Mouse (Mus musculus) hindbrain, embryonic 13.5 days (tissue): ENCODE measurements around the gene Swsap1. TPM values are rescaled to one million over a fixed set of nuclear protein-coding genes. Genes with fewer than 3 reads are reported as not detected.

Experiments used
- ATAC-seq: fragments of 200-750 bp; cut with Nextera tagmentation; 2 replicates; pipeline ENCODE4 v1.8.0; 2017; ENCODE audit warnings: moderate TSS enrichment; ENCODE audit not compliant: low FRiP score
- H3K27ac ChIP-seq: fragments of 300-500 bp; sonication (generic); 2 replicates; pipeline ENCODE4 v1.5.1; 2015; ENCODE audit warnings: inconsistent platforms, mild to moderate bottlenecking, moderate library complexity
- H3K27me3 ChIP-seq: fragments of 300-500 bp; sonication (generic); 2 replicates; pipeline ENCODE4 v1.6.1; 2015; ENCODE audit warnings: mild to moderate bottlenecking, inconsistent platforms
- H3K36me3 ChIP-seq: fragments of 300-500 bp; sonication (generic); 2 replicates; pipeline ENCODE4 v1.6.1; 2015; ENCODE audit warnings: mild to moderate bottlenecking, inconsistent platforms
- H3K4me1 ChIP-seq: fragments of 300-500 bp; sonication (generic); replicated peaks from 2 replicates; pipeline ENCODE4 v1.6.1; 2015; ENCODE audit warnings: inconsistent platforms
- H3K4me2 ChIP-seq: fragments of 300-500 bp; sonication (generic); 2 replicates; pipeline ENCODE4 v1.6.1; 2015; ENCODE audit warnings: inconsistent platforms, mild to moderate bottlenecking, moderate library complexity
- H3K4me3 ChIP-seq: fragments of 300-500 bp; sonication (generic); 2 replicates; pipeline ENCODE4 v1.5.1; 2015; ENCODE audit warnings: mild to moderate bottlenecking, inconsistent platforms
- H3K9ac ChIP-seq: fragments of 300-500 bp; sonication (generic); 2 replicates; pipeline ENCODE4 v1.6.1; 2015; ENCODE audit warnings: mild to moderate bottlenecking, inconsistent platforms
- H3K9me3 ChIP-seq: fragments of 300-500 bp; sonication (generic); 2 replicates; pipeline ENCODE4 v1.6.1; 2016; ENCODE audit warnings: inconsistent platforms
- WGBS: fragments of 180-500 bp; shearing (Covaris S2); methylation state at CpG from one replicate; pipeline ENCODE4 v1.1.7; 2015; 5-methylcytosine and 5-hydroxymethylcytosine counted together
- polyA plus RNA-seq: library from polyadenylated mRNA; unstranded; fragments of >200 nt; fragmentation: Nextera tagmentation; extraction: Ambion mirVana; gene quantifications from 2 replicates; pipeline ENCODE4 v1.2.1, GENCODE M21; 2015

Gene Swsap1
- polyA plus RNA-seq = 9.1 and 9.7 TPM in 2 replicates

DNA sequence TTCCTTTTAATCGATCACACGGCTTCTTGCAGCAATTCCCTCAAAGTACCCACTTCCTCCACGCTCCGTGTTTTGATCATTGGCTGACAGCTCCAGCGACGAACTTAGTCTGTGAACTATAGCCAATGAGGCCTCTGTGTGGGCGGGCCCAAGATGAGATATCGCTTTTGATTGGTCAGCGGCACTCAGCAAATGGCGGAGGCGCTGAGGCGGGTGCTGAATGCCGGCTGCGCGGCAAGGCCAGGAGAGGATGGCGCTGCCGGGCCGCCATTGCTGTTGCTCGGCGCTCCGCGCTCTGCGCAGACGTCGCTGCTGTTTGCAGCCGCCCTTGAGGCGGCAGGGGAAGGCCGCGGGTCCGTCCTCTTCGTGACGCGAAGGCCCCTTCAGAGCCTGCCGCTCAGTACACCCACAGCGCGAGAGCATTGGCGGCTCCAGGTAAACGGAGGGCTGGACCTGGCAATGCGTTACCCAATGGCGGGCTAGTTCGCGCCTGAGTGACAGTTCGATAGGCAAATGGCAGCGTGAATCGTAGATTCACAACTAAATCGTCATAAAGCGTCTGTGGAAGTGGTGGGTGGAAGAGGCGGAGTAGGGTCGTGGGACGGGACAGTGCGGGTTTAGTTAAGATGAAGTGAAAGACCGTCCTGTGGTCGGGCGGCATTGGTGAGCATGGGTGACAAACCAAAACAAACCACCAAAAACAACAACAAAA, at the start of gene Swsap1:
Gene Swsap1 (plus strand): TSS at position 186 of the 712 bp plus-strand sequence.
- no peaks in the 10 kb centered on the region for H3K9me3 ChIP-seq
- peak within 1 kb of the TSS; percentile 97 for H3K27ac ChIP-seq
- peak within 1 kb of the TSS; percentile 59 for H3K4me2 ChIP-seq
- peak within 1 kb of the TSS; percentile 82 for H3K9ac ChIP-seq
- H3K36me3 ChIP-seq = peaks cover 7% of the 10 kb centered on the region; the same call in 1 of the 2 replicates
- WGBS = under 1% methylated on average over 54 of the region's 54 CpGs
- H3K27me3 ChIP-seq = peaks cover 26% of the 10 kb centered on the region
- peak within 1 kb of the TSS; percentile 61 for H3K4me3 ChIP-seq
- peaks cover 26% of the 10 kb centered on the region for H3K4me1 ChIP-seq
- peak; percentile 99 for ATAC-seq

DNA sequence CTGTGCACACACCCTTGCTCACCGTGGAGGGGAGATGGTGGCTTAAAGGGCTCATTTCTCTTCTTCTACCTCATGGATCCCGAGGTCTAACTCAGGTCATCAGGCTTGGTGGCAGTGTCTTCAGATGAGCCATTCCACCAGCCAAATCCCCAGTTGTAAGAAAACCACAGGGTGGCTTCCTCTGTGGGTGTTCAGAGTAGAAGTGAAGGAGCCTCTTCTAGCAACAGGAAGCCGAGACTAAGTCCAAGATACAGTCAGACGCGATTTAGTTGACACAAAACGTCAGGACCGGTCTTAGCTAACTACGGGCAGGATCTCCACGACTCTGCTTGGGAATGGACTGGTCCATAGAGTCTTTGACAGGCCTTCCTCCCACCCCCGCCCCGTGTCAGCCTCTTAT, 47.3 kb upstream of the Swsap1 start:
- WGBS = 78% methylated on average over 11 of the region's 11 CpGs

DNA sequence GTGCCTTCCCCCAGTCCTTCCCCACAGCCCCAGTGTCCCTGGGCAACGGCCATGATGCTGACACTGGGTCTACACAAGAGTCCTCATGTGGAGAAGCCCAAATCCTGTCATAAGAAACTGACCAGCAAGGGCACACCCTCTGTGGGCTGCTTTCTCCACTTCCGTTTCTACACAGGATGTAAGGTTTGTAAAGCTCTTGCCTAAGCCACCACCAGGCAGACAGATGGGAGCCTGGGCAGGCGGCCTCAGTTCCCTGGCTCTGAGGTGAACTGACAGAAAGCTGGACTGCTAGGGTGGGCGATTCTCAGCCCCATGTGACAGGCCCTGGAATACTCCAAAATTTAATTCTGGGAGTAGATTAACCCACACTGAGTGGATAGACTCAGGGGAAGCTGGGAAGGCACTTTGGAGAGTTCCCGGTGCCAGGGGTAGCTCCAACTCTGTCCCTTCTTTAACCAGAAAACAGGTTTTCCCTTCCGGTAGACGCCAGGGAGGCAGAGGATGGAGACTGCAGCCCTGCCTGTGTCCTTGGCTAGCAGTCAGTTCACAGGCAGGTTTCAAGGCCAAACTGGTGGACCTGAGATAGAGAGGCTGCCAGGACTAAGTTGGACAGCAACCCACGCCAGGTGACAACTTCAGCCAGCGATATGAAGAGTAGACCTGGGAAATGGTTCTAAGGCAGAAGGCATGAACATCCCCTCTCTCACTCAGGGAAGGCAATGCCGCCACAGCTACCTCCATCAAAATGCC, 45.9 kb upstream of the Swsap1 start:
- WGBS = 82% methylated on average over 10 of the region's 10 CpGs
- no peak for ATAC-seq
- no peak overlapping the region for H3K27ac ChIP-seq
- no peak overlapping the region for H3K4me3 ChIP-seq
- H3K4me2 ChIP-seq = no peak overlapping the region
- peaks cover 27% of the 10 kb centered on the region for H3K36me3 ChIP-seq
- no peaks in the 10 kb centered on the region for H3K4me1 ChIP-seq
- no peak overlapping the region for H3K9ac ChIP-seq
- H3K27me3 ChIP-seq = peaks cover 21% of the 10 kb centered on the region; the same call in 1 of the 2 replicates
- H3K9me3 ChIP-seq = no peaks in the 10 kb centered on the region

More for the DNA sequence above, 47.3 kb upstream of the Swsap1 start:
- ATAC-seq = no peak
- no peaks in the 10 kb centered on the region for H3K9me3 ChIP-seq
- no peak overlapping the region for H3K27ac ChIP-seq
- peaks cover 22% of the 10 kb centered on the region; the same call in 1 of the 2 replicates for H3K27me3 ChIP-seq
- H3K4me3 ChIP-seq = no peak overlapping the region
- no peak overlapping the region for H3K9ac ChIP-seq
- no peaks in the 10 kb centered on the region for H3K4me1 ChIP-seq
- H3K36me3 ChIP-seq = peaks cover 17% of the 10 kb centered on the region
- no peak overlapping the region for H3K4me2 ChIP-seq

DNA sequence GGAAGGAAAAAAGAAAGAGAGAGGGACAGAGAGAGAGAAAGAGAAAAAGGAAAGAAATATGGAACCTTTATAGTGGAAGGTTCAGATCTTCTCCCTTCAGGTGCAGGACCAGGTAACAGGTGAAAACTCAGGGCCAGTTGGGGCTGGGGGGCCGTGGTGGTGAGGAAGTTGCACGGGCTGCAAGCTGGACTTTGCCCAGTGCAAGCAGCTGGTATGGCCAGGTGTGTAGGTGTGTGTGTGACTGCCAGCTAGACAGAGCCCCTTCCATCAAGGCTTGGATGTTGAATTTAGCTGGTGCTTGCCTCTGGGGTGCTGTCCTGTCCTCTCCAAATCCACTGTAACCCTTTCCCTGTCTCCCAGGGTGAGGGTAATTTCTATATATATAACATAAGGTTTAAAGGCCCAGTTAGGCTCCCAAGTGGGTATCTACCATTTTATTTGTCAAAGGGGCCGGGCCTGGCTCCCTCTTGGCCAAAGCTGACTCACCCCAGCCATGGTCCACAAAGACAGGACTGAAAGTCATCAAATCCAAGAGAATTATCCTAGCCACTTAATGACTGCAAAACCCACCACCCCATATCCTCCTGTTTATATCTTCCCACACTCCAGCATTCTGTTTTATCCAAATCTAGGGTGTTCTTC, 38.6 kb upstream of the Swsap1 start:
- H3K27me3 ChIP-seq = peaks cover 26% of the 10 kb centered on the region
- no peak for ATAC-seq
- peak overlapping the region; percentile 66 for H3K27ac ChIP-seq
- WGBS = 65% methylated on average over 3 of the region's 3 CpGs
- peaks cover 14% of the 10 kb centered on the region; the same call in 1 of the 2 replicates for H3K4me1 ChIP-seq
- H3K36me3 ChIP-seq = peaks cover 25% of the 10 kb centered on the region
- H3K4me2 ChIP-seq = peak overlapping the region; percentile 83
- H3K9ac ChIP-seq = peak overlapping the region; percentile 80
- H3K9me3 ChIP-seq = no peaks in the 10 kb centered on the region
- peak overlapping the region; percentile 69 for H3K4me3 ChIP-seq

DNA sequence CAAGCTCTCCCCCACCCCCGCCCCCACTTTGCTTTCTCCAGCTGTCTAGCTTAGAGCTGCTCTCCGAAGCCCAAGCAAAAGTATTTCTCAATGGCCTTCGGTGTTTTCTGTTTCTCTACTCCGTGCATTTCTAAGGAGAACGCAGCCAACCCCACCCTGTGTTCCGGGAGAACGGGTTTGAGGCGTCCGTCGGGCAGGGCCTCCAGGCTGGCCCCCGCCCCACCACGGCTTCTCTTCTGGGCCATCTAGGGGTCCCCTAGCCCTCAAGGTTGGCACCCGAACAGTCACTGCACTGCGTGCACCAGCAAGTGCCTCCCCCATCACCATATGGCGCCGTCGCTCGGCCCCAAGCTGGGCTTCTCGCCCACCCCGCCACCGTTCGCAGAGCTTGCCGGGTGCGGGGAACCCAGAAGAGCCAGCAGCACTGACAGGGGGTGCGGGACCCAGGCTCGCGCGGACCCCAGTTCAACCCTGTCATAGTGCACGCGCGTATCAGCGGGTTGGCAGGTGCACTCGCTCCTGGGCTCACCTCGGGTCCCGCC, 38.0 kb upstream of the Swsap1 start:
- Histone ChIP-seq H3K4me3 (peak overlapping the region; percentile 69), H3K4me1 (peaks cover 14% of the 10 kb centered on the region; the same call in 1 of the 2 replicates), H3K9ac (peak overlapping the region; percentile 80), H3K4me2 (peak overlapping the region; percentile 83), H3K36me3 (peaks cover 25% of the 10 kb centered on the region), H3K27me3 (peaks cover 26% of the 10 kb centered on the region), H3K9me3 (no peaks in the 10 kb centered on the region), H3K27ac (peak overlapping the region; percentile 66)
- no peak; the same call in 1 of the 2 replicates for ATAC-seq
- WGBS = 2% methylated on average over 35 of the region's 35 CpGs

DNA sequence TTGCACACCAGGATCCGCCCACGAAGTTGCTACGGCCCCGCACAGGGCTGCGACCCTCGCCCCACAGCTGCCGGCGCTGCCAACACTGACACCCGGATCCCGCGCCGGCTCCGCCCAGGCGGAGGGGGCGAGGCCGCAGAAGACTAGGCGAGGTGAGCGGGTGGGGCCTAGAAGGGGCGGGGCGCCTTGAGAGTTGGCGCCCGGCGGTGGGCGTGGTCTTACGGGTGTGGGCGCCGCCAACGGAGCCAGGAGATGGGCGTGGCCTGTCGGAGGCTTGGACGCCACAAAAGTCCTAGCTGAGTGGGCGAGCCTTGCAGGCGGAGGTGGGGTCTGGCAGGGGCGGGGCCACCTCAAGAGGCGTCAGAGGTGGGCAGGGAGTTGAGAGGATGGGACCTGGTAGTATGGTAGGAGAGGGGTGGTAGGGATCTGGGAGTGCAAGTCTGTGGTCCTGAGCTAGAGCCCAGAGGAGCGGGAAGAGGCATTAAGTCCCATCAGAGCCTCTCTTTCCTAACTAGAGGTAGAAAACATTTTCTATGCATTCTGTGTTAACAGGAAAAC, 37.4 kb upstream of the Swsap1 start, which contains the start of gene Rab3d:
Gene Rab3d (minus strand): TSS at position 158 of the 558 bp plus-strand sequence.
- Histone ChIP-seq H3K9ac (peak within 1 kb of the TSS; percentile 80), H3K27ac (peak within 1 kb of the TSS; percentile 66), H3K4me1 (peaks cover 14% of the 10 kb centered on the region; the same call in 1 of the 2 replicates), H3K36me3 (peaks cover 25% of the 10 kb centered on the region), H3K9me3 (no peaks in the 10 kb centered on the region), H3K27me3 (peaks cover 26% of the 10 kb centered on the region), H3K4me2 (peak within 1 kb of the TSS; percentile 83), H3K4me3 (peak within 1 kb of the TSS; percentile 69)
- ATAC-seq = peak; percentile 93
- WGBS = under 1% methylated on average over 36 of the region's 36 CpGs

DNA sequence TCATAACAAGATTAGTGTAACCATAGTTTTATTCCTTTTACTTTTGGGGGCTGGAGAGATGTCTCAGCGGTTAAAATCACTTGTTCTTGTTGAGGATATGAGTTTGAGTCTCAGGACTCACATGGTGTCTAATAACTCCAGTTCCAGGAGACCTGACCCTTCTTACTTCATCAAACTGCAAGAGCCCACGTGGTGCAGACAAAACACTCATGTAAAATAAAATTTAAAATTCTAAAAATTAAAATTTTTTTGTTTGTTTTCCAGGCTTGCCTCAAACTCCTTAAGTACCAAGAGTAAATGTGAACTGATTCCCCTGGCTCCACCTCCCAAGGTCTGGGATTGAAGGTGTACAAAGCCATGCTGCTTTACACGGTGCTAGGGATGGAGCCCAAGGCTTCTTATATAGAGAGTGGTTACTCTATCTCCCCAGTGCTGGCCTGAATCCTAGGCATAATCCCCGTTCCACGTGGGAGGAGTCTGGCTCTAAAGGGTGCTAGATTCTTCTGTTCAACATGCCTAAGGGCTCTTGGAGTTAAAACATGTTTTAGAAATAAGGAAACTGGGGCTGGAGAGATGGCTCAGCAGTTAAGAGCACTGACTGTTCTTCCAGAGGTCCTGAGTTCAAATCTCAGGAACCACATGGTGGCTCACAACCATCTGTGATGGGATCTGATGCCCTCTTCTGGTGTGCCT, 36.7 kb upstream of the Swsap1 start:
- Histone ChIP-seq H3K27ac (peak overlapping the region; percentile 4; the same call in 1 of the 2 replicates), H3K27me3 (peaks cover 26% of the 10 kb centered on the region), H3K4me3 (peak overlapping the region; percentile 69; the same call in 1 of the 2 replicates), H3K4me2 (peak overlapping the region; percentile 83), H3K4me1 (peaks cover 14% of the 10 kb centered on the region; the same call in 1 of the 2 replicates), H3K9me3 (no peaks in the 10 kb centered on the region), H3K36me3 (peaks cover 21% of the 10 kb centered on the region), H3K9ac (no peak overlapping the region)
- no peak for ATAC-seq
- 30% methylated on average over 5 of the region's 5 CpGs for whole genome bisulfite sequencing

DNA sequence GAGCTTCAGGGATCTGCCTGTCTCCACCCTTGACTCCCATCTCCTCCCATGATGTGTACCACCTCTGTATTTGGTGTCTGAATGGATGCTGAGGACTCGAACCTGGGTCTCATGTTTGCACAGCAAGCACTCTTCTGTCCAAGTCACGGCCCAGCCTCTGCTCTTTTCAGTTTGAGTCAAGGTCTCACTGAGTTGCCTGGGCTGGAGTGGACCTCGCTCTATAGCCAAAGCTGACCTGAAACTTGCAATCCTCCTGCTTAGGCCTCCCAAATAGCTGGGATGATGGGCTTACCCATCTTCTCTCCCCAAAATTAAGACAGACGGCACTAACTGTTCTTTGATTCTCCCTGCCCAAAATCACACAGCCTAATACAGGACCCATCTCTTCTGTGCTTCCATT, 32.5 kb upstream of the Swsap1 start:
- Histone ChIP-seq H3K27ac (no peak overlapping the region), H3K4me1 (peaks cover 19% of the 10 kb centered on the region), H3K4me3 (no peak overlapping the region), H3K27me3 (no peaks in the 10 kb centered on the region), H3K36me3 (peaks cover 5% of the 10 kb centered on the region), H3K4me2 (no peak overlapping the region), H3K9me3 (no peaks in the 10 kb centered on the region), H3K9ac (no peak overlapping the region)
- ATAC-seq = no peak
- 88% methylated on average over 4 of the region's 4 CpGs for WGBS

DNA sequence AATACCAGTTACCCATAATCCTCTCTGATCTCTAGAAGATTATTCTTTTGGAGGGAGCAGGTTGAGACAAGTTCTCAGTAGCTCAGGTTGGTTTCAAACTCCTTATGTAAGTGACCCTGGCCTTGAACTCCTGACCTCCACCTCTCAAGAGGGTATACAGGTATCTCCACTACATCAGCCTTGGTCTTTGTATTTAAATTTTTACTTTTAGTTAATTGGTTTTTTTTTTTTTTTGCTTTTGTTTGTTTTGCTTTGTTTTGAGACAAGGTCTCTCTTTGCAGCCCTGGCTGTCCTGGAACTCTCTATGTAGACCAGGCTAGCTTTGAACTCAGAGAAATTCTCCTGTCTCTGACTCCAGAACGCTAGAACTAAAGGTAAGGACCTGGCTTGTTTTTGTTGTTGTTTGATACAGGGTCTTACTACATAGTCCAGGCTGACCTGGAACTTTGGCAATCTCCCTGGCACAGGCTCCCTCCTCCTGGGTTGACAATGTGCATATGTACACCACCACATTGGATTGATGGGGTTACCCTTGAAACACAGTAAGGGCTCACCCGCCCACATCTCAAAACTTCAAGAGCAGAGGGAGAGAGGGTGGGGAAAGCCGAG, 32.0 kb upstream of the Swsap1 start:
- H3K27ac ChIP-seq = no peak overlapping the region
- no peak overlapping the region for H3K9ac ChIP-seq
- no peaks in the 10 kb centered on the region for H3K27me3 ChIP-seq
- H3K9me3 ChIP-seq = no peaks in the 10 kb centered on the region
- H3K36me3 ChIP-seq = peaks cover 5% of the 10 kb centered on the region
- H3K4me1 ChIP-seq = peaks cover 16% of the 10 kb centered on the region
- ATAC-seq = no peak
- WGBS = 87% methylated on average over 3 of the region's 3 CpGs
- no peak overlapping the region for H3K4me2 ChIP-seq
- no peak overlapping the region for H3K4me3 ChIP-seq

DNA sequence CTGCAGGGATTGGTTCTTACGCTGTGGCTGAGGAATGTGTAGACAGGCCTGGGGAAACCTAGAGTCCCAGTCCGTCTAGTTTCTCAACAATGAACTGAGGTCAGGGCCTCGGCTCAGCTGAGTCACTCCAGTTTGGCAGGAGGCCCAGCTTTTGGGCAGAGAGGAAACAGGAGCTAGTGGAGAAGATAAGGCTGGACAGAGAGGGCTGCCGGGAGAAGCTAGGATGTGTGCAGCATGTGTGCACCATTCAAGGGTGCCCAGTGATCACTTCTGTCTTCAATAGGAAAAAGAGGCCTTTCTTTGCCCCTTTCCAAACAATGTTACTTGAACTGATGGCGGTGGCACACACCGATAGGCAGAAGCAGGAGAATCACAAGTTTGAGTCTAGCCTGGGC, 31.5 kb upstream of the Swsap1 start:
- H3K9ac ChIP-seq = no peak overlapping the region
- ATAC-seq = no peak
- 69% methylated on average over 6 of the region's 6 CpGs for WGBS
- H3K4me1 ChIP-seq = peaks cover 16% of the 10 kb centered on the region
- no peaks in the 10 kb centered on the region for H3K9me3 ChIP-seq
- peaks cover 5% of the 10 kb centered on the region for H3K36me3 ChIP-seq
- H3K4me3 ChIP-seq = no peak overlapping the region
- H3K4me2 ChIP-seq = no peak overlapping the region
- H3K27ac ChIP-seq = no peak overlapping the region
- H3K27me3 ChIP-seq = no peaks in the 10 kb centered on the region

DNA sequence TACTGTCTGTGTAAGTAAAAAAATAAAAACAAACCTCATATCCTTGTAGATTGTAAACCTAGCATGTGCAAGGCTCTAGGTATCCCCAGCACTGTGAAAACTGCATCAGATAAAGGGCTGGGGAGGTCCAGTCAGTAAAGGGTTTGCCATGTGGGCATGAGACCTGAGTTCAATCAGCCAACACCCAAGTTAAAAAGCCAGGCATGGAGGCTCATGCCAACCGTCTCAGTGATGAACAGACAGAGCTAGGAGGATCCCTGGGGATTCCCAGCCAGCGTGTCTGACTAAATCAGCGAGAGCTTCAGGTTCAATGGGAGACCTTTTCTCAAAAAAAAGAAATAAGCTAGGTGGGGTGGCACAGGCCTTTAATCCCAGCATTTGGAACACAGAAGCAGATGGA, 30.5 kb upstream of the Swsap1 start:
- no peak for ATAC-seq
- Histone ChIP-seq H3K9ac (no peak overlapping the region), H3K27ac (no peak overlapping the region), H3K36me3 (peaks cover 5% of the 10 kb centered on the region), H3K27me3 (no peaks in the 10 kb centered on the region), H3K4me3 (no peak overlapping the region), H3K4me1 (peaks cover 16% of the 10 kb centered on the region), H3K4me2 (no peak overlapping the region), H3K9me3 (no peaks in the 10 kb centered on the region)
- WGBS = 85% methylated on average over 3 of the region's 3 CpGs
